Mouse (Mus musculus): Measurements from ENCODE around the gene Clec12b. TPM values are rescaled to one million over a fixed set of nuclear protein-coding genes. Genes with fewer than 3 reads are reported as not detected.

The Clec12b gene
- polyA plus RNA-seq (2015; fragmentation: Nextera tagmentation; extraction: Ambion mirVana): 0.39 and 0.98 TPM in 2 replicates

- Histone ChIP-seq H3K27ac (ENCODE audit: low read depth, low read length) (no peak within 1 kb of the TSS), H3K27me3 (replicated peaks; ENCODE audit: control insufficient read depth, insufficient read depth, low read length) (no peaks in the 10 kb centered on the region), H3K4me1 (ENCODE audit: control insufficient read depth, insufficient read depth, low read depth, low read length) (no peaks in the 10 kb centered on the region), H3K4me2 (ENCODE audit: low read length) (no peak within 1 kb of the TSS), H3K4me3 (ENCODE audit: low read length) (no peak within 1 kb of the TSS), H3K9ac (ENCODE audit: low read depth, low read length) (no peak within 1 kb of the TSS), H3K9me3 (ENCODE audit: control insufficient read depth, low read length) (no peaks in the 10 kb centered on the region), H3K36me3 (ENCODE audit: control insufficient read depth, insufficient read depth, low read length) (no peaks in the 10 kb centered on the region)
- no peak for ATAC-seq
- 57% methylated on average over 2 of the region's 2 CpGs for WGBS
Measured at GRCm38 (mm10) chr6:129385774-129386173, at the start of gene Clec12b. Gene Clec12b (minus strand): TSS chr6:129385874.

- Histone ChIP-seq H3K4me3 (ENCODE audit: low read length) (no peak overlapping the region), H3K27ac (ENCODE audit: low read depth, low read length) (no peak overlapping the region), H3K27me3 (replicated peaks; ENCODE audit: control insufficient read depth, insufficient read depth, low read length) (no peaks in the 10 kb centered on the region), H3K36me3 (ENCODE audit: control insufficient read depth, insufficient read depth, low read length) (no peaks in the 10 kb centered on the region), H3K9me3 (ENCODE audit: control insufficient read depth, low read length) (no peaks in the 10 kb centered on the region), H3K4me2 (ENCODE audit: low read length) (no peak overlapping the region), H3K9ac (ENCODE audit: low read depth, low read length) (no peak overlapping the region), H3K4me1 (ENCODE audit: control insufficient read depth, insufficient read depth, low read depth, low read length) (no peaks in the 10 kb centered on the region)
- 65% methylated on average over 5 of the region's 5 CpGs for WGBS
- ATAC-seq: no peak
Measured at GRCm38 (mm10) chr6:129434239-129434638, 48.6 kb upstream of the Clec12b start.

- no peaks in the 10 kb centered on the region for H3K4me1 ChIP-seq (ENCODE audit: control insufficient read depth, insufficient read depth, low read depth, low read length)
- no peaks in the 10 kb centered on the region for H3K27me3 ChIP-seq (replicated peaks; ENCODE audit: control insufficient read depth, insufficient read depth, low read length)
- H3K4me3 ChIP-seq (ENCODE audit: low read length): no peak overlapping the region
- 90% methylated on average over 4 of the region's 4 CpGs for WGBS
- ATAC-seq: no peak
- no peaks in the 10 kb centered on the region for H3K36me3 ChIP-seq (ENCODE audit: control insufficient read depth, insufficient read depth, low read length)
- no peak overlapping the region for H3K9ac ChIP-seq (ENCODE audit: low read depth, low read length)
- no peaks in the 10 kb centered on the region for H3K9me3 ChIP-seq (ENCODE audit: control insufficient read depth, low read length)
- H3K4me2 ChIP-seq (ENCODE audit: low read length): no peak overlapping the region
- H3K27ac ChIP-seq (ENCODE audit: low read depth, low read length): no peak overlapping the region
Measured at GRCm38 (mm10) chr6:129427281-129427680, 41.6 kb upstream of the Clec12b start.

GRCm38 (mm10) chr6:129425812-129426211 lies 40.1 kb upstream of the Clec12b start:
- ATAC-seq: no peak
- 45% methylated on average over 5 of the region's 5 CpGs for WGBS
- H3K4me3 ChIP-seq (ENCODE audit: low read length): no peak overlapping the region

GRCm38 (mm10) chr6:129425217-129425616 lies 39.5 kb upstream of the Clec12b start:
- Histone ChIP-seq H3K27ac (ENCODE audit: low read depth, low read length) (no peak overlapping the region; the same call in 1 of the 2 replicates), H3K4me3 (ENCODE audit: low read length) (no peak overlapping the region), H3K9ac (ENCODE audit: low read depth, low read length) (no peak overlapping the region), H3K27me3 (replicated peaks; ENCODE audit: control insufficient read depth, insufficient read depth, low read length) (no peaks in the 10 kb centered on the region), H3K4me2 (ENCODE audit: low read length) (no peak overlapping the region), H3K36me3 (ENCODE audit: control insufficient read depth, insufficient read depth, low read length) (no peaks in the 10 kb centered on the region), H3K4me1 (ENCODE audit: control insufficient read depth, insufficient read depth, low read depth, low read length) (no peaks in the 10 kb centered on the region), H3K9me3 (ENCODE audit: control insufficient read depth, low read length) (no peaks in the 10 kb centered on the region)
- 83% methylated on average over 5 of the region's 5 CpGs for WGBS
- ATAC-seq: no peak

More at GRCm38 (mm10) chr6:129425812-129426211, 40.1 kb upstream of the Clec12b start:
- no peaks in the 10 kb centered on the region for H3K9me3 ChIP-seq (ENCODE audit: control insufficient read depth, low read length)
- H3K4me1 ChIP-seq (ENCODE audit: control insufficient read depth, insufficient read depth, low read depth, low read length): no peaks in the 10 kb centered on the region
- no peak overlapping the region for H3K4me2 ChIP-seq (ENCODE audit: low read length)
- no peaks in the 10 kb centered on the region for H3K36me3 ChIP-seq (ENCODE audit: control insufficient read depth, insufficient read depth, low read length)
- no peak overlapping the region for H3K27ac ChIP-seq (ENCODE audit: low read depth, low read length)
- H3K27me3 ChIP-seq (replicated peaks; ENCODE audit: control insufficient read depth, insufficient read depth, low read length): no peaks in the 10 kb centered on the region
- H3K9ac ChIP-seq (ENCODE audit: low read depth, low read length): no peak overlapping the region

GRCm38 (mm10) chr6:129423734-129424072 lies 38.0 kb upstream of the Clec12b start:
- H3K27ac ChIP-seq (ENCODE audit: low read depth, low read length): no peak overlapping the region
- H3K9me3 ChIP-seq (ENCODE audit: control insufficient read depth, low read length): no peaks in the 10 kb centered on the region
- ATAC-seq: peak; percentile 90
- no peak overlapping the region for H3K4me3 ChIP-seq (ENCODE audit: low read length)
- H3K9ac ChIP-seq (ENCODE audit: low read depth, low read length): no peak overlapping the region
- no peaks in the 10 kb centered on the region for H3K36me3 ChIP-seq (ENCODE audit: control insufficient read depth, insufficient read depth, low read length)
- H3K27me3 ChIP-seq (replicated peaks; ENCODE audit: control insufficient read depth, insufficient read depth, low read length): no peaks in the 10 kb centered on the region
- H3K4me2 ChIP-seq (ENCODE audit: low read length): no peak overlapping the region
- WGBS: 20% methylated on average over 1 of the region's 1 CpGs
- no peaks in the 10 kb centered on the region for H3K4me1 ChIP-seq (ENCODE audit: control insufficient read depth, insufficient read depth, low read depth, low read length)

- 68% methylated on average over 4 of the region's 4 CpGs for WGBS
- H3K9ac ChIP-seq (ENCODE audit: low read depth, low read length): no peak overlapping the region
- no peak overlapping the region for H3K4me2 ChIP-seq (ENCODE audit: low read length)
- H3K4me3 ChIP-seq (ENCODE audit: low read length): no peak overlapping the region
- no peaks in the 10 kb centered on the region for H3K9me3 ChIP-seq (ENCODE audit: control insufficient read depth, low read length)
- ATAC-seq: peak; percentile 55
- H3K27ac ChIP-seq (ENCODE audit: low read depth, low read length): no peak overlapping the region
- H3K4me1 ChIP-seq (ENCODE audit: control insufficient read depth, insufficient read depth, low read depth, low read length): no peaks in the 10 kb centered on the region
- no peaks in the 10 kb centered on the region for H3K27me3 ChIP-seq (replicated peaks; ENCODE audit: control insufficient read depth, insufficient read depth, low read length)
- no peaks in the 10 kb centered on the region for H3K36me3 ChIP-seq (ENCODE audit: control insufficient read depth, insufficient read depth, low read length)
Measured at GRCm38 (mm10) chr6:129423040-129423733, 37.5 kb upstream of the Clec12b start.

- H3K36me3 ChIP-seq (ENCODE audit: control insufficient read depth, insufficient read depth, low read length): no peaks in the 10 kb centered on the region
- H3K9ac ChIP-seq (ENCODE audit: low read depth, low read length): no peak overlapping the region
- 91% methylated on average over 3 of the region's 3 CpGs for WGBS
- no peaks in the 10 kb centered on the region for H3K4me1 ChIP-seq (ENCODE audit: control insufficient read depth, insufficient read depth, low read depth, low read length)
- H3K27ac ChIP-seq (ENCODE audit: low read depth, low read length): no peak overlapping the region
- ATAC-seq: no peak
- H3K9me3 ChIP-seq (ENCODE audit: control insufficient read depth, low read length): no peaks in the 10 kb centered on the region
- no peaks in the 10 kb centered on the region for H3K27me3 ChIP-seq (replicated peaks; ENCODE audit: control insufficient read depth, insufficient read depth, low read length)
- no peak overlapping the region for H3K4me2 ChIP-seq (ENCODE audit: low read length)
- no peak overlapping the region for H3K4me3 ChIP-seq (ENCODE audit: low read length)
Measured at GRCm38 (mm10) chr6:129422311-129422710, 36.6 kb upstream of the Clec12b start.

- peak; percentile 60; the same call in 1 of the 2 replicates for ATAC-seq
- 93% methylated on average over 1 of the region's 1 CpGs for WGBS
- H3K9ac ChIP-seq (ENCODE audit: low read depth, low read length): no peak overlapping the region
Measured at GRCm38 (mm10) chr6:129414177-129414576, 28.5 kb upstream of the Clec12b start.

More at GRCm38 (mm10) chr6:129414177-129414576, 28.5 kb upstream of the Clec12b start:
- Histone ChIP-seq H3K4me2 (ENCODE audit: low read length) (no peak overlapping the region), H3K27me3 (replicated peaks; ENCODE audit: control insufficient read depth, insufficient read depth, low read length) (no peaks in the 10 kb centered on the region), H3K27ac (ENCODE audit: low read depth, low read length) (no peak overlapping the region), H3K9me3 (ENCODE audit: control insufficient read depth, low read length) (no peaks in the 10 kb centered on the region), H3K4me1 (ENCODE audit: control insufficient read depth, insufficient read depth, low read depth, low read length) (no peaks in the 10 kb centered on the region), H3K4me3 (ENCODE audit: low read length) (no peak overlapping the region), H3K36me3 (ENCODE audit: control insufficient read depth, insufficient read depth, low read length) (no peaks in the 10 kb centered on the region)
